Mouse (Mus musculus) embryo, embryonic 10 days (tissue): ENCODE results near the gene Stxbp4.

Source experiments
- DNase-seq: peaks from one replicate; pipeline ENCODE4 v3.0.0-alpha.2; 2015; ENCODE audit warnings: low spot score

The Stxbp4 gene

DNA sequence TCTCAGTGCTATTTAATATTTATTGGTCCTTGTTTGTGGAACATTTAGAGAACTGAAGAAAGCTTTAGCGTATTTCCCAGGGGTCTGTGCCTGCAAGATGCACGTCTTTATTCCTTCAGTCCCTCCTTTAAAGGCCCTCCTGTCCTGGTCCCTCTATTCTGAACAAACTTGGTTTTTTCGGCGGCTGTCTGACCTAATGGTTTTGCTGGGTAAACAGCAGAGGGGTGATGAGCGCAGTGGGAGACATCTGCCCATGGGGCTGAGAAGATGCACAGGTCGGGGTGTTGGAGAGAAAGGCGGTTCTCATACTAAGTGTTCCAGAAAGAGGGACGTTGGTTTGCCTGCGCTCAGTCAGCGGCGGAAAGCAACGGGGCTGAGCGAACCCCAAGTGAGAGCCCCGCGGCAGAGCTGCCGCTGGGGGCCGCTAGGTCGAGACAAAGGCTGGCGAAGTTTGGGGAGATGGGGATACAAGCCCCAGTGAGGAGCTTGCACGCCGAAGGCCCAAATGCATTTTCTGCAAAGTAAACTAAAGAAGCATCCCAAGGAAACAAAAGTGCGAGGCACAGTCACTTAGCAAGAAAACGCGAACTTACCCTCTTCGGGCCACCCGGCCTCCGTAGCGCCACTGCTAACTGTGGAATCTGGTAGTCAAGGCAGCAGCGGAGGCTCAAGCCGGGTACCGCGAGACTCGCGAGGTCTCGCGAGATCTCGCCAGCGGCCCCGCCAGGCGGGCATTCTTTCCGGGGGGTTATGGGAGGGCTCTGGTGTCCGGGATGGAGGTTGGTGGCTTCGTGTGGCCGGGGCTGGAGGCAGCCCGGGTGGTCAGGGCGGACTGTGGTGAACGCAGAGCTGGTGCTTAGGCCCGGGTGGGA is at the start of gene Stxbp4, which contains the start of gene Cox11:
TSS of gene Stxbp4 (minus strand) at position 645 of the 872 bp plus-strand sequence.
TSS of gene Cox11 (plus strand) at position 734 of the 872 bp plus-strand sequence.
- DNase-seq: peak; percentile 95

DNA sequence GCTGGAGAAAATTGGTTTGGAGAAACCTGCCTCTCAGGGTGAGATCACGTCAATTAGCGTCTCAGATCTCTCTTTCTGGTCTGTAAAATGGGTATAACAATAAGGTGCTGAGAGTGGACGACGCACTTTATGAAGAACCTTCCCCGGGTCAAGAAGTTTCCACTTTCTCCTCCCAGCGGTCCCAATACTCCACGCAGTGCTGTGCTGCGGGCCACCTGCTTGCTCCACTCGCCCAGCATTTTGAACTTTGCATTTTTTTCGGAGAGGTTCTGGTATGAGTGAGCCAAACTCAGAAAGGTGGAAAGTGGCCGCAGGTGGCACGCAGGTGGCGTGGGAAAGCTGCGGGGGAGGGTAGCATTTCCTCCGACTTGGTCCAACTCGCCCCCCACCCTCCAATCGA is 49.2 kb upstream of the Stxbp4 start:
- no peak for DNase-seq

DNA sequence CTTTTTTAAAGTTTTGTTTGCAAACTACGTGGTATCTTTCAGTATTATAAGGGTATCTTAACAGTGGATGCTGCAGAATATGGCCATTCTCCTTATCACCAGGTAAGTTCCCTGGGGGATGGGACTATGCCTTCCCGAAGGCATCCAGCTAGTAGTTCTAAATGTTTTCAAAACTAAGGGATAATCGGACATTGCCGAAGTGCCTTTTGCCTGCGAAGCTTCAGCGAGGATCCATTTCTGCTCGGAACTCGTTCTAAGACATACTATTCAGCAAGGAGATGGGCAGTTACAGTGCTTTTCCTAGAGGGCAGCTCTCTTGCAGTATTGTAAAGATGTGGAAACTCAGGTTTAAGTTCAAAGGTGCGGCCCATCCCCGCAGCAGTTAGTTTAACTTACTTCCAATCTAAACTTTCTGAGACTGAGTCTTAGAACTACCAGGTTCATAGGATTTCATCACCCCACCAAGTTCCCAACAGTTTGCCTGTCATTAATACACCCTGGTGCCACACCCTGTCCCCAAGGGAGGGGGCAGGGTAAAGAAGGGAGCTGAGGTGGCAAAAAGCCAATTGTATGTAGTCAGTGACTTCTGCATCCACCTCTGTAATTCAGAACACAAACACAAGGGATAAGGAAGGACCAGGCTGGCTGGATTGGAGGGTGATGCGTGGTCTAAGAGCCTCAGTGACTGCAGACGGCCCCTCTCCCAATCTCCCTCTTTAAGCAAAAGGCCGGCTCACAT is 48.6 kb upstream of the Stxbp4 start:
- DNase-seq: no peak

DNA sequence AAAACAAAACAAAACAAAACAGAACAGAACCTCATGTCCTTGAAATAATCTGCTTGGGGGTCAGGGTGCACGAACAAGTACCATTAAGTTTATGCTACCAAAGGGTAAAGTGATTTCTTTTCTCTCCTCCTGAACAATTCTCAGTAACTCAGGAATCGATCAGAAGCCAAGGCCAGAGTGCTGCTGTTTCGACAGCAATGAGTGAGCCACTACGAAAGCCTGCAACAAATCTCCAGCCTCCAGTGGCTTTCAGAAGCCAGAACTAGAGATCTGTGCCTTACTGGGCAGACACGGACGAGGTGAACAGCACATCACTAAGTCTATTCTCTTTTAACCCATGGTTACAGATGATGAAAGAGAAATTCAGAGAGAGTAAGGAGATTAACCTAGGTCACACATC is 47.3 kb upstream of the Stxbp4 start:
- no peak for DNase-seq

DNA sequence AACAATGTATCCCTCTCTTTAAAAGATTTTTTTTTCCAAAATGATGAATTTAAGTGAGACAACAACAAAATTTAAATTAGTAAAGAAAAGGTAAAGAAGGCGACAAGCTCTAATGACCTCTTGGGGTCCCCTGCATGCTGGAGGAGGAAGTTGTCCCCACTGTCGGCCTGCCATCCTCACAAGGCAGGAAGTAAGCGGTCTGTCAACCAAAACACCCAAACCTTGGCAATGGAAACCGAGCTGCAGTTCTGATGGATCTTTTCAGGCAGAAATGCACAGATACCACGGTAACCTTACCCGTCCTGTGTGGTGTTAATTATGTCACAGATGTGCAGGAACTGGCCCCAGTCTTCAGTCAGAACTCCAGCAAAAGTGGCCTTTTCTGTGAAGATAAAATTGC is 46.9 kb upstream of the Stxbp4 start:
- DNase-seq: no peak

DNA sequence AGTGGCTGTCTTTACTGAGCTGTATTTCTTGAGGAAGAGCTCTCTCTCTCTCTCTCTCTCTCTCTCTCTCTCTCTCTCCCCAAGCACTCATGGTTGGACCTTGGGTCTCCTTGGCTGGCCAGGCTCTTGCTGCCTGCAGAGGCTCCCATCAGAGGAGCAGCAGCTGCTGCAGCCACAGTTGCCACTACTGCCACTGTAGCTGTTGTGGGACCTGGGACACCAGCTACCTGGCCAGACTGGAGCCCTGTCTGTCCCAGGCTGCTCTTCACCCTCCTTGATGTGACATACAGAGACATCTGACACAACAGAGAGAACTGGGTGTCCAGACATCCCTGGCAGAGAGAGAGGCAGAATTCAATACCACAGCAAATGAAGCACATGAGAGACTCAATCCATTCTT is 43.3 kb upstream of the Stxbp4 start:
- no peak for DNase-seq

DNA sequence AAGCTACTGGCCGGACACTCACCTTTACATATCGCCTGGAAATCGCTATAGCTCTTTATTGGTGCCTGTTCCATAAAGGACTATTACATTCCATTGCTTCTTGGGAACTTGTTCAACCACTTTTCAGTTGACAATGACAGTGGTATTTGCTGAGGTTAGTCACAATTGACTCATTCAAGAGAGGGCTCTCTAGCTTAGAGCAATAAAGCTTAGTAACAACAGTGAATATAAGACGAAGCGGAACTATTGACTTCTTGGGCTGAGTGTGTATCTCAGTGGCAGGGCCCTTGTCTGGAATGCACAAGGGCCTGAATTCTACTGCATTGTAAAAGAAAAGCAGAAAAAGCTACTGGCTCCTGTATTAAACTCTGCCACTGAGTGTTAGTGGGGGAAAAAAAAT is 40.7 kb upstream of the Stxbp4 start:
- DNase-seq: no peak

DNA sequence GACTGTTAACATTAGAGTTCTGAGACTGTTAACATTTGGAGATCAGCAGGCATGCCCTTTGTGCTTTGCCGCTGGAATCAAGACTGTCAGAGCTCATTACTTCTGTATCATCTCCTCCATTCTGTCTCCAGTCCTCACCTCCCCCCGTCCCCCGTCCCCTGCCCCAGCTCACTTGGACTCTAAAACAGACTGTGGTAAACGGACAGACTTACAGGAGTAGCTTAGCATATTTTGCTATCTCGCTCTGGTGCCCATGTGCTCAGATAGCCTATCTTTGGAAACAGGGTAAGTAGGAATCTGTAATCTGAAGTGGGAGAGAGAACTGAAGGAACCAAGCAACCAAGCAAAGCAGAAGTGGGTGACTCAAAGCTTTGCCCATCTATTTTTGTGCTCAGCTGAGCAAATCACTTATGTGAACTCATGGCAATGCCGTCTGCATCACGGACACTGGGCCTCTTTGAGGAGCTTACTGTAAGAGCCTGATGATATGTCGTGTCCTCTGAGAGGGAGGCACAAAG is 39.9 kb upstream of the Stxbp4 start:
- no peak for DNase-seq

DNA sequence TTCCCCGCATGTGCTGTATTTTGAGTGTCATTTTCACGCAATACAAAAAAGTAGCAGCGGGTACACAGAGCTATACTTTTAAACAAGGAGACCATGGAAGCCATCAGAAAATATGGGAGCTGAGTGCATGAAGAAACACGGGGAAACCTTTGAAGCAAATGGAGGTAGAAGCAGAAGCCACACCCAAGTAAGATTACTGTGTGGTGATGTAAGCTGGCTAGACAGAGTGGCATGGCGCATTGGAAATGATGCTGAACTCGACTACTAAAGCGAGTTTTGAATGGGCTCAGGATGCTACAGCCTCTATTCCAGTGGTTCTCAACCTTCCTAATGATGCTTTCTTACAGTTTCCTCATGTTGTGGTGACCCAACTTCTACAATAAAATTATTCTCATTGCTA is 39.1 kb upstream of the Stxbp4 start:
- DNase-seq: no peak

DNA sequence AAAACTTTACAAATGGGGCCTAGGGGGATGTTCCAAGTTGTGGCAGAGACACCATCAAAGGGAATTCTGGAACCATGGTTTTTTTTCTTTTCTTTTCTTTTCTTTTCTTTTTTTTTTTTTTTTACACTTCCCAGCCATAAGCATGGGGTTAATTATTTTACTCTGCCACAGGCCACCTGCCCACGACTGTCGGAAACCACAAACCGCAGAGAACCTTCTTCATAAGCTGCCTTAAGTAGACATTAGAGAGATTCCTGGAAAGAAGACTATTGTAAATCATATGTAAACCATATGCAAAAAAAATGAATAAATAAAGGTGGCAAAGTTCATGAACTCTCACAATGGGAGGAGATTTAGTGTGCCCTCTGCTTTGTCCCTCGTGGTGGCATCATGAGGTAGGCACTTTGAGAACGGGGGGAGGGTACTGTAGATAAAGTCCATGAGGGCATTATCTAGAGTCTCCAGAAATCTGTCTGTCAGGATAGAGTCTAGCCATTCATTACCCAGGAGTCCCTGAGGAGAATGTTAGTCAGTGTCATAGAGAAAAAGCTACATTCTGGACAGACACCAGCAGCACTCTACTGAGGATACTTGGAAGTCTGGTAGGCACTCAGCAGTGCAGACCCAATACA is 37.7 kb upstream of the Stxbp4 start:
- DNase-seq: no peak

DNA sequence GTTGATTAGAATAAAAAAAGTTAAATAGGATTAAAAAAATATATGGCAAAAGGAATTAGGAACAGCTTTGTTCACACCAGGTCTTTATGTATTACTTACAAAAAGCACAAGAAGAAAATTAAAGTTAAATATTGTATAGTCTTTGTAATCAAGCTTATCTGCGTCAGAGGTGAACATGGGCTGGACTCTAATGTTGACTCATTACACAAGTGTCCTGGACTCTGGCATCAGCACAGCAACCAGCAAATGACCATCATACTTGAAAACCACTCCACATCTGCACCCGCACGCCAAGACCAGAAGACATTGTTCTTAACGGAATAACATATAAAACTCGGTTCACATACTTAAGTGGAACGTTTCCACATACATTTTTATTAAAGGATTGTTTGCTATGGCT is 29.4 kb upstream of the Stxbp4 start:
- DNase-seq: no peak

DNA sequence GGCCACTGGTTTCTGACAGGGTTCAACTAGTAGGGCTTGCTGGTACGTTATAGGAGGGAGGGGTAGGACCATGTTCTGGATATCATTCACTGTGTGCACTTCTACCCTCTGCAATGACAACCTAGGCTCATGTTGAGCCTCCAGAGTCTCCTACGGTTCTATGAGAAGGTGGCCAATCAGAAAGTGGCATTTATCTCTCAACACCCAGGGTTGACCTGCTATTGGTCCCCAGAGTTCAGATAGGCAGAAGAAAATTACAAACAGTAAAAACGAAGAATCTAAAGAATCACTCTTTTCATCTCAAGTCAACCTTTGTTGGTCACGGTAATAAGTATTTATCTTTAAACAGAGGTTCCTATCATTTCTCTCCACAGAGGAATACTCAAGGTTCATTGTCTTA is 29.0 kb upstream of the Stxbp4 start:
- no peak for DNase-seq

DNA sequence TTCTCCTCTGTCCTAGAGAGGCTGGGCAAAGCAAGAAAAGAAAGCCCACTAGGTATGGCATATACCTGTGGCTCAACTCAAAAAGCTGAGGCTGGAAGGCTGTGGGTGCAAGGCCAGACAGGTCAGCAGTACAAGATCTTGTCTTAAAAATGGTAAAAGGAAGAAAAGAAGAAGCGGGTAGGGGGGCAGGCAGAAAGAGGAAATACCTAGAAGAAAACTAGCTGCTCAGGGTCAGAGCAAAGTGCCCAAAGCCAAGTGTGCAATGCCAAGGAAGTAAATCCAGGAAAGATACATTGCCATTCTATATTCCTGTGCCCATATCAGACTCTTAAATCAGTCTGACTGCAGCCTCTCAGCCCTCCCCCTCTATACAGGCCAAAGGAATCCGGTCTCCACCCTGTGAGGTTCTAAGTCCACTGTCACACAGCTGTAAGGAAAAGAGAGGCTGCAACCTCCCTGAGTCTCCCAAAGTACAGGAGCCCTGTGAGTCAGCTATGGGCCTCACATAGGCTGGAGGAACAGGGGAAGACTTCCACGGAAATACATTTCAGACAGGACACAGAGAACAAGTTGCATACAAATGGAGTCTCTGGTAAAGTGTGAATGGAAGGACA is 28.4 kb upstream of the Stxbp4 start:
- no peak for DNase-seq

DNA sequence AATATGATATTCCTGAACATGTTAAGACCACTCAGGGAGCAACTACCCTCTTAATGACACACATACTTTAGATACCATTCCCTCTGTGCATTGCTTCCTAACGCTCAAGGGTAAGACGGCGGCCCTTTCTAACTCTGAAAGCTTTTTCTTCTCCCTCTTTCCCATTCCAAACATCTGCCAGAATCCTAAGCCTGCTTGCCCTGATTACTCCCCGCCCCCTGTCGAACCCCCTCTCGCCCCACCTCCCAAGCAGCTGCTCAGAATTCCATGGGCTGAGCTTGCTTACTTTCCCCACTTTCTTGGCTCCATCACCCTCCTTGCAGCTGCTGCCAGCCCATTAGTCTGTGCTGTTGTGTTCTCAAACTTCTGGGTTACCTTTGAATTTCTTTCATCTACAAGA is 27.3 kb upstream of the Stxbp4 start:
- peak; percentile 45 for DNase-seq

DNA sequence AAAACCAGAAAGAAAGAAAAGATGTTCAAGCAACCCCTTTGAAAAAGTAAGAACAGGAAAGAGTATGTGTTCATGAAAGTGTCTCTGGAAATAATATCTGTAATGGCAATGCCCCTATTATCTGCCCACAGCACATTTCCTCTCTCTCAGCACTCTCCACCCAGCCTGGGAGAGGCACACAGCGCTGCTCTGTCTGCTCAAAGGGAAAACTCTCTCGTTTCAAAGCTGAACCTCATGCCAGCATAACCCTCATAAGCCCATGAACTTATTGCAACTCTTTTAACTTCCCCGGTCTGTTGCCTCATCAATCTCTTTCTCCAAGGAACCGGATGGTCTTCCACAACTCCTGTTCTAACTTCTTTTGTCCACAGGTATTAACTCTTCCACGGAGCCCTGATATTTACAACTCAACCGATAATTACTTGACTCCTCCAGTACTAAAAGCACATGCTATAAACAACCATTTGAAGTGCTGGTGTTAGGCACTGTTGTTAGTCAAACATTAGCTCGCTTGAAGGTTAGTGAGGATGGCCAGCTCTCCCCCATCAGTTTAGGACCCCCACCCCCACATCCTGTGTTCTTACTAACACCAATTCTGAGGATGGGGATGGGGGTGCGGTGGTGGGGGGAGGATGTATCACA is 26.6 kb upstream of the Stxbp4 start:
- peak; percentile 54 for DNase-seq

DNA sequence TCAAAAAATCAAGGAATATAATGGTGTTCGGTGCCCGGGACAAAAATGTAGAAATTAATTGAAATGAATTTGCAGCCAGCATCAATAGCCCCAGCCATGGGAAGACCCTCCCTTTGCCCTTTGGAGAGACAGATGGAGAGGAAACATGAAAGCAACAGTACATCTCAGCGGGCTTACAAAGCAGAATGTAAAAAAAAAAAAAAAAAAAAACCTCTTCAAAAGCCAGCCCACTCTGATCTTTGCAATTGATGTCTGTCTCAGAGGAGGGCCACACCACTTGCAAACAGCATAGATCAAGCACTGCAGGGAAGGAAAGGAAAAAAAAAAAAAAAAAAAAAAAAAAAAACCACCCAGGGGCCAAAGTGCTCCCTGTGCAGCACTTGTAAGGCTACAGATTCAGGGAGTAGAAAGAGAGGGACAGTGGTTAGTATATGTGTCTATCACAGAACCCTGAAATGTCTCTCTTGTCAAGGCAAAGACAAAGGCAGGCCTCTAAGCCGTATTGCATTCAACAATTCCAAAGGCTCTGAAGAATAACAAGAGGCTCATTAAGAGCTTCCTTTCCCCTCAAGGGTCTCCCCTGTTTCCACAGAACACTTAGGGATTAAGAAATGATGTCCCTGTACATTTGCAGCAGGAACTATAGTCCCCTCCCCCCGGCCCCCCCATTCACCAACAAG is 25.9 kb upstream of the Stxbp4 start:
- peak; percentile 22 for DNase-seq

DNA sequence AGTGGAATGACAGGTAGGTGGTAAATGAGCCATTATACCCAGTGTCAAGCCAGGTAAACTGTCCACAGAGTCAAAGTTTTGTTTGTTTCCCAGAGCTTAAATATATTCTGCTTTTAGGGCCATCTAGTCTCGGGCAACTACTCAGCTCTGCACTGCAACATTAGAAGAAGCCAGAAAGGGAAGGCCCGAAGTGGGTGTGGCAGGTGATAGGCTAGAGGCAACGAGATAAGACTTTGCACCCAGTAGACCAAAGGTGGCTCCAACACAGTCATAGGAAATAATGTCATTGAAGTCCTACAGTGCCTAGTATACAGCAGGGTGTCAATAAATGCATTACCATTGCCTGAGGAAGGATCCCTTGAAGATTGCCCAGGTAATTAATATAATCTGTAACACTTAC is 25.2 kb upstream of the Stxbp4 start:
- no peak for DNase-seq

DNA sequence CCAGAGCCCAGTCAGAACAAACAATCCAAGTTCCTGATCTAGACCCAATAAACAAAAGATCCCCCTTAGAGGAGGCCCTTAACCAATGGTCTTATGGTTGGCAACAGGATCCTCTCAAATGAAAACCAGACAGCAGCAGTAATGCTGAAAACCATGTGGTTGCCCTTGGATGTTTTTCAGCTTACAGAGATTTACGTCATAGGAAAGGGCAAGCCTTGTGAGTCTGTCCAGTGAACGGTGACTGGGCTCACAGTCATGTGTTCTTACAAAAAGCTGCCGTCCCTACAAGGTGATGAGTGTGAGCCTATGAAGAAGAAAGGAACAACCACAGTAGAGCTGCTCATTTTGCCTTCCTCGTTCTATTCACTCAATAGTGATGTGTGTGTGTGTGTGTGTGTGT is 22.8 kb upstream of the Stxbp4 start:
- DNase-seq: no peak

DNA sequence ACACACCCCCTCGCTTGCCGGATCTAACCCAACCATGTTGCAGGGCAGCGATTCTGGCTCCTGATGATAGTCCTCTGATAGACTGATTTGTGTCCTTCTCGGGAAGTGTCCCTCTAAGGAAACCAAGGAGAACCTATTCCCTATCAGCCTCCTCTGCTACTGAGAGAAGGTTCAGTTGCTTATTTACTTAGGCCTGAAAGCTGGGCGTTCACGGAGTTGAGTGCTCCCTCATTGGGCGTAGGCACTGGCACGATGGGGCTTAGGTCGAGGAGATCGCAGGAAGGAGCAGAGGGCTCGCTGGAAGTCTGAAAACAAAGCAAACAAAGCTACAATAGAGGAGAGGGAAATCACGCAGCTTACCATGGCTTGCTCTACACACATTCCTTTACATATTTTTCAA is 19.6 kb upstream of the Stxbp4 start:
- no peak for DNase-seq

DNA sequence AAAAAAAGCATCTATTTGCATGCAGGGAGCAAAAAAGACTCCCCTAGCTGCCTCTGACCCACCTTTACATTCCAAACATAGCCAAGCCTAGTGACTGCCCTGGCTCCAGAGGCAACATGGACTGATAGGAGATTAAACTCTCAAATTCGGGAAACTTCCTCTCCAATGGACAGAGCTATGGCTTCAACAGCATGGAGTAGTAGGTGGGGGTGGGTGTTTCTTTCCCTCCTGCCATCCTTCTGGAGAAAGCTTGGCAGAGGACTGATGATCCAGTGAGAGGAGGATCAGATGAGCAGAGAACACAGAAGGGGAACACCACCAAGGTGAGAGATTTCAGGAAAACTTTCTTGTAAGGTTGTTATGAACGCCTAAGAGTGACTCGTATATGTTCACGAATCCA is 14.7 kb upstream of the Stxbp4 start:
- DNase-seq: no peak

DNA sequence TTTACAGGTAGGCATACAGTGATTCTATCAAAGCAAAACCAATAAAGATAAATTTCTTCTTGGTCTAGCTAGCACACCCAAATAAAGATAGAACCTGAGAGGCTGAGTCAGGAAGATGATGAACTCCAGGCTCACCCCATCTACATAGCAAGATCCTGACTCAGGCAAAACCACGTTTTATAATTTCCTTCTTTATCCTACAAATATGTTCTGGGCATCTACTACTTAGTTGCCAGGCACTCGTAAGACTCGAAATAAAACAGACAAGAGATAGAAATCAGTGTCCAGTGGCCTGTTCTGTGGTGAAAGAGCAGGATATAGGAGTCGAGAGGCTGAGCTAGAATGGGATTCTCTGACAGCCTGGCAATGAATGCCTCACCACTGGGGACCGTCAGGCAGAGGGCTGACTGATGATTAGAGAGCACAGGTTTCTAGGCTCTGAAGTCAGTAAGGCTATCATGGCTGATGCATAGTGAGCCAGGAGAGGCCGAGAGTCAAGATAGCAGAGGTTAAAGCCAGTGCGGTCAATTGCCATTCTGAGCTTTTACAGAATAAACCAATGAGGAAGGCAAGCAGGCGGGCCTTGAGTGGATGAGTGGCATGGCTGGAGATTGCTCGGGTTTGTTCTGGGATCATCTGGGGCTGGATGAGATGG is 12.5 kb upstream of the Stxbp4 start:
- no peak for DNase-seq
